Mouse (Mus musculus) MN1 (cell line): ENCODE results near the gene Hfe2.

Source experiments
- DNase-seq: peaks from one replicate; pipeline ENCODE4 v3.0.0-alpha.2; 2016; ENCODE audit warnings: low spot score

Hfe2 gene

DNA sequence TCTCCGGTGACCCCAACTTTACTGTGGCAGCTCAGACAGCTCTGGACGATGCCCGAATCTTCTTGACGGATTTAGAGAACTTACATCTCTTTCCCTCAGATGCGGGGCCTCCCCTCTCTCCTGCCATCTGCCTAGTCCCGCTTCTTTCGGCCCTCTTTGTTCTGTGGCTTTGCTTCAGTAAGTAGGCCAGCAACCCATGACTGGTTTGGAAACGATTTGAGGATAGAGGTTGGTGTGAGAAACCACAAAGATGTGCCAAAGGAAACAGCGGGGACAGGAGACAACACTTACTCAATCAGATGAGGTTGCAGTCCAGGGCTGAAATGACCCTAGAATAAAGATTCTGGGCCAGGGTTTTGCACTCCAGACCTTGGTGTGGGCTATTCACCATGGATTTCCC is 3.5 kb downstream of the Hfe2 start:
- DNase-seq, result no peak

DNA sequence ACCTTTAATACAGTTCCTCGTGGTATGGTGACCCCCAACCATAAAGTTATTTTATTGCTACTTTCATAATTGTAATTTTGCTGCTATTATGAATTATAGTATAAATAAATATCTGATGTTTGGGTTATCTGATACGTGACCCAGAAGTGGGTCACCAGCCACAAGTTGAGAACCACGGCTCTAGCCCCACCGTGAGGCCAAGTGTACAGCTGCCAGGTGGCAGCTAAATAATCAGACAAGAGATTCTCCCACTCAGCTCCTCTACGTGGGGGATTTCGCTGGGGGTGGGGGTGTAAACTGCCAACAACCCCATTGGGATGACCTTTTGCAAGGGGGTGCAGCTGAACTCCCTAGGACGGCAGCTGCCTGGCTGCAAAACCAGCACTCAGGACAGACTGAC is 7.1 kb downstream of the Hfe2 start:
- DNase-seq, result no peak

- DNase-seq, result no peak
Measured at GRCm38 (mm10) chr3:96534300-96534699, 9.3 kb downstream of the Hfe2 start.

DNA sequence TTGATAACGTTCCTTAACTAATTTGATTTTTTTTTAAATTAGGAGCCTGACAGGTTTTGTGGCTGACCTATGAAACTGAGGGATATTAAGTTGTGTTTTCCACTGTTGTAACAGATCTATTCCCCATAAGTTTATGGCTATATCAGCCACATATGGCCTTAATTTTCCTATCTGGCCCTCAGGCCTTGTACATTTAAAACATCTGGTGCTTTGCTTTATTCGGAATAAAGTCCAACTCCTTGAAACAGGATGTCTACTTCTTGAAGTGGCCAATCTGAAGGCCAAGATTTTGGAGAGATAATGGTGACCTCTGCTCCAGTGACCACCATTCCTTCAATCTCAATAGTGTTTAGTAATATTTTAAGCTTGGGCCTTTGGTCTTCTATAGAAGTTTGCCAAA is 14.3 kb downstream of the Hfe2 start:
- DNase-seq, result no peak

GRCm38 (mm10) chr3:96540740-96541139 is 15.8 kb downstream of the Hfe2 start:
- DNase-seq, result no peak

- peak; percentile 34 for DNase-seq
Measured at GRCm38 (mm10) chr3:96541328-96542078, 16.5 kb downstream of the Hfe2 start.

GRCm38 (mm10) chr3:96542554-96542953 is 17.6 kb downstream of the Hfe2 start:
- DNase-seq, result no peak

DNA sequence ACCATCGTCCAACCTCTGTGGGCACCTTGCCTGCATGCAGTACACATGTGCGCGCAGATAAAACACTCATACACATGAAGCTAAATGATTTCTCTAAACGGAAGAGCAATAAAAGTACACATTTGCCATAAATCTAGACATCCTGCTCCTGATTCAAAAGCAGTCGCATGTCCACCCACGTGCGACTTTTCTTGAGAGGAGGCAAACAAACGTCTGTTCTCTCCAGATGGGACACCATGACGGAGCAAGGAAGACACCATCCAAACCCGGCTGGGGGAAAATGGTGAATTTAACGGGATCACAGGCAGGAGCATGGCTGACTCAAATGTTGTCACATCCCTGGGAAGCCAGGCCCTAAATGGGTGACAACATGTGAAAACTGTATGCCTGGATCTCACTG is 18.4 kb downstream of the Hfe2 start:
- DNase-seq, result no peak

GRCm38 (mm10) chr3:96545565-96545964 is 20.6 kb downstream of the Hfe2 start:
- no peak for DNase-seq

DNA sequence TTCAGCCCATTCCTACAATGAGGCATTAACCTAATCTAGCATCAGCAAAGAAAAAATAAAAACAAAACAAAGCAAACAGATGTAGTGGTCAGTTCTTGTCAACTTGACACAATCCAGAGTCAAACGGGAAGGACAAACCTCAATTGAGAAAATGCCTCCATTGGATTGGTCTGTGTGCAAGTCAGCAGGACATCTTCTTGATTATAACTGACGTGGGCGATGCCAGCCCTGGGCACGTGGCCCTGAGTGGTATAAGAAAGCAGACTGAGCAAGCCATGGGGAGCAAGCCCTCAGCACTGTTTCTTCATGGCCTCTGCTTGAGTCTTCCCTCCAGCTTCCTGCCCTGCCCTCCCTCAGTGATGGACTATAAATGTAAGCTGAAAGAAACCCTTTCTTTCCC is 21.9 kb downstream of the Hfe2 start:
- DNase-seq, result peak; percentile 90

GRCm38 (mm10) chr3:96547389-96547960 is 22.5 kb downstream of the Hfe2 start:
- peak; percentile 80 for DNase-seq

DNA sequence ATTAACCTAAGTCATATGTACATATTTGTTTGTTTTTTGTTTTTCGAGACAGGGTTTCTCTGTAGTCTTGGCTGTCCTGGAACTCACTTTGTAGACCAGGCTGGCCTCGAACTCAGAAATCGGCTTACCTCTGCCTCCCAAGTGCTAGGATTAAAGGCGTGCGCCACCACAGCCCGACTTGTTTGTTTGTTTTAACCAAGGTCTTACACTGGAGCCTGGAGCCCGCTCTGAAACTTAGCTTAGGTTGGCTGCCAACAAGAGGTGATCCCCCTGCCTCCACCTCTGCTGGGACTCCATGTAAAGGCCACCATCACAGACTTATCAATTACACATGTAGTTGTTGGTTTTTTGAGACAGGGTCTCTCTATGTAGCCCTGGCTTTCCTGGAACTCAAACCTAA is 23.9 kb downstream of the Hfe2 start:
- DNase-seq, result no peak

DNA sequence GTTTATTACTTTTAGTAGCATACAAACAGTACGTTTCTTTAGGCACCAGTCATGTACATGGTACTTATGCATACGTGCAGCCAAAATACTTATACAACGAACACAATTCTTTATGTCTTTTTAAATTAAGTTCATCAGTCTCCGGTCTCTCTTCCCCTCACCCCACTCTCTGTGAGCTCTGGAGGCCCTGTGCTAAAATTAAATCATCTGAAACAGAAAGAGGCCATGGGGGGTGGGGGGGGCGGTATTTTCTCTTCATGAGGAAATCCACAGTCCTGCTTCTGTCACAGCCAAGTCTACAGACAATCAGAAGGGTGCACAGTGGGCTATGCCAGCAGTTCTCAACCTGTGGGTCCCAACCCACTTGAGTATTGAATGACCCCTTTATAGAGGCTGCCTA is 24.4 kb downstream of the Hfe2 start:
- no peak for DNase-seq

- DNase-seq, result peak; percentile 67
Measured at GRCm38 (mm10) chr3:96551203-96551602, 26.2 kb downstream of the Hfe2 start.

DNA sequence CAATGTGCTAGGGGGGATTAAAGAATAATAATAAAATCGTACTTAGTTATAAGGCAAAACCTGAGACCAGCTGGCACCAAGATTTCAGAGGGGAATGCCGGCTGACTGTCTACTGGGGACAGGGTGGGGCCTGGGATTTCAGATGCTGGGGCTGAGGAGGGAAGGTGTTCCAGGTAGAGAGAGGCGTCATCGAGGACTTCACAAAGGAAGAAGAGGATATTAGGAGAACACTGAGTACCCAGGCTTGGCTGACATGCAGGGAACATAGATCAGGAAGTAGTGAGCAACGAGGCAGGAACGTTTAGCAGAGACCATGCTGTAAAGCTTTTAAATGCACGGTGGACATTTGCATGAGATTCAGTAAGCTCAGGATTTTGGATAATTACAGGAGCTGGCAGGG is 26.9 kb downstream of the Hfe2 start:
- DNase-seq, result no peak

DNA sequence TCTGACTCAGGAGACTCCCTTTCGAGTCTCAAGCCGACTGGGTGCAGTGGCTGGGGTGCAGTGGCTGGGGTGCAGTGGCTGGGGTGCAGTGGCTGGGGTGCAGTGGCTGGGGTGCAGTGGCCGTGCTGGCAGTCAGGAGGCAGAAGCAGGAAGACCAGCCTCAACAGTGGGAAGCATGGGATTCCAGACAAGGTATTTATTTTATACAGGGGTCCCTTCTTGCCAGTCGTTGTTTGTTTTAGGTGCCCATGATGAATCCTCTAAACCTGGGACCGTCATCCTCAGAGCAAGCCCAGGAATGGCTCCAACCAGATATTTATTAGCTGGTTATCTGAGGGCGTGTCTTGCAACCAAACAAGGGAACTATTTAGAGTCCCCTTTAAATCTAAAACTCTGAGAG is 28.6 kb downstream of the Hfe2 start:
- no peak for DNase-seq

DNA sequence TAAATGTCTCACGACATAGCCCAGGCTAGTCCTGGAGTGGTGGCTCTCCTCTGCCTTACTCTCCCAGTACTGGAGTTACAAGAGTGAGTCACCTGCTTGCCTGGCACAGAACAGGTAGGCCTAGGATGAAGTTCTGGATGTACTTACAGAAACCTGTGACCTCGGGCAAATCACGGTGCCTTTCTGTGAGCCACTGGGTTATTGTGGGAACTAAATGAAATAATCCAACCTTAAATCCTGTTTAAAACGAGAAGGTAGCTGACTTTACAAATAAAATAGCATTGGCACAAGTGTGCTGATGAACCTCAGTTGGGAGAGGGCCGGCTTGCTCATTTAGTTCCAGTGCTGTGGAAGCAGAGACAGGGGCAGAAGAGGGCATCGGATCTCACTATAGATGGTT is 29.3 kb downstream of the Hfe2 start:
- no peak for DNase-seq

- peak; percentile 78 for DNase-seq
Measured at GRCm38 (mm10) chr3:96555041-96555596, 30.1 kb downstream of the Hfe2 start.

- no peak for DNase-seq
Measured at GRCm38 (mm10) chr3:96555999-96556614, 31.1 kb downstream of the Hfe2 start.

GRCm38 (mm10) chr3:96556651-96557635 is 32.0 kb downstream of the Hfe2 start:
- DNase-seq, result peak; percentile 29

- peak; percentile 99 for DNase-seq
Measured at GRCm38 (mm10) chr3:96557694-96558093, 32.7 kb downstream of the Hfe2 start, which contains the start of gene Txnip. TSS of gene Txnip (plus strand) at chr3:96557957.

GRCm38 (mm10) chr3:96558159-96558558 is 33.2 kb downstream of the Hfe2 start:
- no peak for DNase-seq
